Mouse (Mus musculus) liver, embryonic 14.5 days (tissue): ENCODE measurements around the gene Apoc2. TPM values are rescaled to one million over a fixed set of nuclear protein-coding genes. Genes with fewer than 3 reads are reported as not detected.

Source experiments
- ATAC-seq: fragments of 200-750 bp; cut with Nextera tagmentation; 2 replicates; pipeline ENCODE4 v1.8.0; 2017; ENCODE audit warnings: moderate number of reproducible peaks, mild to moderate bottlenecking, moderate library complexity; ENCODE audit not compliant: insufficient read depth
- DNase-seq, 3 experiments: peaks; one replicate each; pipeline ENCODE4 v3.0.0-alpha.2; 2012 to 2013; ENCODE audit warnings: low read depth in 3 of 3, low spot score in 3 of 3
- H3K27ac ChIP-seq: fragments of 300-500 bp; sonication (generic); 2 replicates; pipeline ENCODE4 v1.5.1; 2014; ENCODE audit warnings: moderate library complexity, mild to moderate bottlenecking, control low read depth, inconsistent platforms
- H3K27me3 ChIP-seq: fragments of 300-500 bp; sonication (generic); 2 replicates; pipeline ENCODE4 v1.6.1; 2014; ENCODE audit warnings: mild to moderate bottlenecking, low read length, moderate library complexity; ENCODE audit not compliant: control insufficient read depth, insufficient read depth
- H3K36me3 ChIP-seq: fragments of 300-500 bp; sonication (generic); replicated peaks from 2 replicates; pipeline ENCODE4 v1.6.1; 2014; ENCODE audit warnings: low read depth; ENCODE audit not compliant: control insufficient read depth, insufficient read depth
- H3K4me1 ChIP-seq, 2 experiments: fragments of 200-500 bp in 1 of 2; fragments of 300-500 bp in 1 of 2; sonication (generic) in 1 of 2; replicated peaks; 2 replicates each; pipeline ENCODE4 v1.6.1; 2012 to 2014; ENCODE audit warnings: antibody characterized with exemption in 1 of 2, inconsistent platforms in 1 of 2, low read length in 1 of 2; ENCODE audit not compliant: control insufficient read depth in 2 of 2, insufficient read depth in 2 of 2
- H3K4me2 ChIP-seq: fragments of 300-500 bp; sonication (generic); 2 replicates; pipeline ENCODE4 v1.6.1; 2014; ENCODE audit warnings: low read depth, mild to moderate bottlenecking, control low read depth, moderate library complexity
- H3K4me3 ChIP-seq, 2 experiments: fragments of 200-500 bp in 1 of 2; fragments of 300-500 bp in 1 of 2; sonication (generic) in 1 of 2; 2 replicates each; pipeline ENCODE4 v1.5.1; 2012 to 2014; ENCODE audit warnings: low read depth in 2 of 2, low read length in 2 of 2, mild to moderate bottlenecking in 2 of 2, control low read depth in 1 of 2, inconsistent platforms in 1 of 2, moderate library complexity in 1 of 2; ENCODE audit not compliant: insufficient read depth in 1 of 2
- H3K9ac ChIP-seq: fragments of 300-500 bp; sonication (generic); replicated peaks from 2 replicates; pipeline ENCODE4 v1.6.1; 2014; ENCODE audit warnings: mild to moderate bottlenecking, control low read depth, moderate library complexity
- H3K9me3 ChIP-seq: fragments of 300-500 bp; sonication (generic); 2 replicates; pipeline ENCODE4 v1.6.1; 2016; ENCODE audit warnings: low read length, mixed read lengths; ENCODE audit not compliant: control insufficient read depth
- CTCF ChIP-seq: IDR thresholded peaks from 2 replicates; pipeline ENCODE4 v1.5.1; 2016; ENCODE audit warnings: antibody characterized with exemption, low read depth, control low read depth
- EP300 ChIP-seq: IDR thresholded peaks from 2 replicates; pipeline ENCODE4 v1.6.1; 2016; ENCODE audit warnings: antibody characterized with exemption, low read depth
- WGBS: fragments of 180-500 bp; shearing (Covaris S2); extraction: QIAGEN DNeasy Blood & Tissue Kit; methylation state at CpG from one replicate; pipeline ENCODE4 v1.1.7; 2014; ENCODE audit not compliant: insufficient replicate concordance; 5-methylcytosine and 5-hydroxymethylcytosine counted together
- polyA plus RNA-seq, 2 experiments: library from polyadenylated mRNA; depleted of rRNA in 1 of 2; stranded (reverse) in 1 of 2; unstranded in 1 of 2; fragments of >200 nt; fragmentation: Nextera tagmentation in 1 of 2; extraction: Ambion mirVana in 1 of 2; gene quantifications; 2 replicates each; pipeline versions ENCODE4 v1.2.1 to v1.2.3; 2012 to 2014

Apoc2 gene
- polyA plus RNA-seq, 2 experiments, result 494 to 1,023 TPM

DNA sequence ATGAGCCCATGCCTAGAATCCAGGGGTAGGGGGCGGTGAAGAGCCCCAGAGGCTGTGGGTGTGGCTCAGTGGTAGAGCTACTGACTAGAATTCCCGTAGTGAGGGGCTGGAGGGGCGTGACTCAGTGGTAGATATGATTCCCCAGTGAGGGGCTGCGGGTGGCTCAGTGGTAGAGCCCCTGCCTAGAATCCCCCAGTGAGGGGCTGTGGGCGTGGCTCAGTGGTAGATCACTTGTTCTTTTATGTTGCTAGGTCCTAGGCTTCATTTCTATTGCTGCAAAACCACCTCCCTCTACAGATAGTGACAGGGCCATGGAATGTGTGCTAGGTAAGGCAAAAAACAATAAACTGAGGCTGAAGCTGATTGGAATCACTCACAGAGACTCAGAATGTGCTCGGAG is 18.1 kb upstream of the Apoc2 start:
- peaks cover 20 to 62% of the 10 kb centered on the region in 2 experiments for H3K4me1 ChIP-seq
- H3K27ac ChIP-seq, result no peak overlapping the region
- TF ChIP-seq EP300 (no peak), CTCF (no peak)
- no peaks in the 10 kb centered on the region for H3K9me3 ChIP-seq
- 31% methylated on average over 6 of the region's 6 CpGs for WGBS
- H3K27me3 ChIP-seq, result no peaks in the 10 kb centered on the region
- no peak for ATAC-seq
- H3K4me3 ChIP-seq, result no peak overlapping the region
- peaks cover 4% of the 10 kb centered on the region for H3K36me3 ChIP-seq
- H3K4me2 ChIP-seq, result peak overlapping the region; percentile 52
- H3K9ac ChIP-seq, result no peak overlapping the region
- DNase-seq, result no peak

- H3K9me3 ChIP-seq, result no peaks in the 10 kb centered on the region
- ATAC-seq (no peak), DNase-seq (no peak)
- peak overlapping the region; percentile 38 for H3K4me2 ChIP-seq
- H3K4me3 ChIP-seq, result no peak overlapping the region
- H3K36me3 ChIP-seq, result peaks cover 4% of the 10 kb centered on the region
- TF ChIP-seq EP300 (peak; percentile 35), CTCF (no peak)
- under 1% methylated on average over 8 of the region's 8 CpGs for WGBS
- peaks cover 16 to 55% of the 10 kb centered on the region in 2 experiments for H3K4me1 ChIP-seq
- no peaks in the 10 kb centered on the region for H3K27me3 ChIP-seq
- H3K27ac ChIP-seq, result peak overlapping the region; percentile 61
- H3K9ac ChIP-seq, result no peak overlapping the region; the same call in 1 of the 2 replicates
Measured at GRCm38 (mm10) chr7:19695213-19695594, 17.5 kb upstream of the Apoc2 start.

DNA sequence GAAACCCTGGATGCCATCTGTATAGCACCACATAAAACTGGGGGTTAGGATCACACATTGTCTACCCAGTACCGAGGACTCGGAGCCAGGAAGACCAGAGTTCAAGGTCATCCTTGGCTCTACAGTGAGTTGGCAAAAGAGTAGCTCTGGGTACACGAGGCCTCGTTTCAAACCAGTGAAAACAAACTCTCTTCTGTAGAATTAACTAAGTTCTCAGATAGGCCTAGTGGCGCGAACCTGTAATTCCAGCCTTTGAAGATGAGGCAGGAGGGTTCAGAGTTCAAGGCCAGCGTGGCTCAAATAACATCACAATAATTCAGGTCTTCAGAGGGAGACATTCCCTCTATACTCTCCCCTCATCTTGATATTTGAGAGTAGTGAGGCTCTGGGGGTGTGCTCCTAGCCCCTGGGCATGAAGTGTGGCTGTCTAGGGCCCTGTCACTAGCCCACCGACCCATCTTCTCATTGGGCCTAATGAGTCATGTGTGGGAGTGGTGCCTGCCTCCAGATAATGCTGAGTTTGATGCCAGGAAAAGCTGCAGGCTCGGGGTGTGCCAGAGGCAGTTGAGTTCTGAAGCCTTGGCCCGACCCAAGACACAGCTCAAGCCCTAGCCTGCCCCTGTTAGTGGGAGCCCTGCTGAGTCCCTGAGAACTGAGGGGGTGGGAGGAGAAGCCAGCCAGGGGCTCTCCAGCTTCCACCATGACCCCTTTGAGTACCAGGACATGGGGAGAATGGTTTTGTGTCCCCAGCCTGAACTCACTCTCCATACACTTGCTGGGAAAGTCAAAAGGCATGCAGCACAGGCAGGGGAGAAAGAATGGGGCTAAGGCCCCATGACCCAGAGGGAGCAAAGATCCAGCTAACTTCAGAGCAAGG is 16.8 kb upstream of the Apoc2 start:
- TF ChIP-seq CTCF, result no peak
- TF ChIP-seq EP300, result no peak
- ATAC-seq, result no peak
- DNase-seq, result no peak
- Histone ChIP-seq H3K36me3 (peaks cover 4% of the 10 kb centered on the region), H3K27ac (peak overlapping the region; percentile 61), H3K4me3 (no peak overlapping the region), H3K9ac (no peak overlapping the region; the same call in 1 of the 2 replicates), H3K4me1 (peaks cover 15 to 50% of the 10 kb centered on the region in 2 experiments), H3K9me3 (no peaks in the 10 kb centered on the region), H3K4me2 (peak overlapping the region; percentile 38), H3K27me3 (no peaks in the 10 kb centered on the region)
- WGBS, result 48% methylated on average over 10 of the region's 10 CpGs

- Histone ChIP-seq H3K27me3 (no peaks in the 10 kb centered on the region), H3K36me3 (peaks cover 4% of the 10 kb centered on the region), H3K4me2 (no peak overlapping the region; the same call in 1 of the 2 replicates), H3K27ac (peak overlapping the region; percentile 60), H3K4me1 (peaks cover 12 to 39% of the 10 kb centered on the region in 2 experiments), H3K9ac (no peak overlapping the region), H3K9me3 (no peaks in the 10 kb centered on the region), H3K4me3 (no peak overlapping the region)
- TF ChIP-seq CTCF (no peak), EP300 (no peak)
- WGBS, result 17% methylated on average over 10 of the region's 10 CpGs
- no peak for DNase-seq
- peak; percentile 53 for ATAC-seq
Measured at GRCm38 (mm10) chr7:19693421-19693820, 15.7 kb upstream of the Apoc2 start.
